Mouse (Mus musculus): ENCODE data around the gene Zcchc24.
A peak's percentile ranks its signal among the peaks of the same experiment; 100 is the strongest.

GRCm38 (mm10) chr14:25725032-25725497 is 43.8 kb downstream of the Zcchc24 start:
- TF ChIP-seq CTCF (IDR thresholded peaks at IDR 0.05; ENCODE audit: low read depth) (peak; percentile 14; the same call in 1 of the 2 replicates), EP300 (IDR thresholded peaks at IDR 0.05; ENCODE audit: low read depth) (no peak)
